Mouse (Mus musculus) ES-CJ7 (cell line): Measurements from ENCODE around the gene Scn9a.

ENCODE experiments used
- DNase-seq: peaks from one replicate; pipeline ENCODE4 v3.0.0; 2011; ENCODE audit warnings: low read depth, low spot score

Scn9a gene

GRCm38 (mm10) chr2:66634580-66635359 is at the start of gene Scn9a:
Gene Scn9a (minus strand): TSS chr2:66634962.
- peak; percentile 90 for DNase-seq

- DNase-seq: no peak
Observed at GRCm38 (mm10) chr2:66661988-66662387, 27.2 kb upstream of the Scn9a start.

GRCm38 (mm10) chr2:66656430-66656829 is 21.7 kb upstream of the Scn9a start:
- DNase-seq: no peak

- DNase-seq: no peak
Observed at GRCm38 (mm10) chr2:66655431-66655830, 20.7 kb upstream of the Scn9a start.

- peak; percentile 14 for DNase-seq
Observed at GRCm38 (mm10) chr2:66644384-66644783, 9.6 kb upstream of the Scn9a start.

GRCm38 (mm10) chr2:66632728-66633127 is 2.0 kb downstream of the Scn9a start:
- peak; percentile 34 for DNase-seq

GRCm38 (mm10) chr2:66611091-66611490 is 23.7 kb downstream of the Scn9a start:
- no peak for DNase-seq

GRCm38 (mm10) chr2:66597313-66597712 is 37.4 kb downstream of the Scn9a start:
- no peak for DNase-seq

GRCm38 (mm10) chr2:66596145-66596544 is 38.6 kb downstream of the Scn9a start:
- DNase-seq: no peak

- no peak for DNase-seq
Observed at GRCm38 (mm10) chr2:66590151-66590550, 44.6 kb downstream of the Scn9a start.

- DNase-seq: no peak
Observed at GRCm38 (mm10) chr2:66580026-66580808, 54.5 kb downstream of the Scn9a start.

- DNase-seq: no peak
Observed at GRCm38 (mm10) chr2:66548254-66548653, 86.5 kb downstream of the Scn9a start.

- DNase-seq: peak; percentile 46
Observed at GRCm38 (mm10) chr2:66519966-66520365, 114.8 kb downstream of the Scn9a start.

- DNase-seq: no peak
Observed at GRCm38 (mm10) chr2:66511424-66511823, 123.3 kb downstream of the Scn9a start.

- no peak for DNase-seq
Observed at GRCm38 (mm10) chr2:66508032-66508431, 126.7 kb downstream of the Scn9a start.

GRCm38 (mm10) chr2:66507616-66508015 is 127.1 kb downstream of the Scn9a start:
- no peak for DNase-seq

- DNase-seq: no peak
Observed at GRCm38 (mm10) chr2:66502158-66502557, 132.6 kb downstream of the Scn9a start.

GRCm38 (mm10) chr2:66494556-66494955 is 140.2 kb downstream of the Scn9a start:
- DNase-seq: no peak

- no peak for DNase-seq
Observed at GRCm38 (mm10) chr2:66478395-66478794, 156.4 kb downstream of the Scn9a start.

- peak; percentile 9 for DNase-seq
Observed at GRCm38 (mm10) chr2:66473181-66473822, 161.5 kb downstream of the Scn9a start.

GRCm38 (mm10) chr2:66465484-66465883 is 169.3 kb downstream of the Scn9a start:
- DNase-seq: no peak

- DNase-seq: no peak
Observed at GRCm38 (mm10) chr2:66464874-66465458, 169.8 kb downstream of the Scn9a start.
